Mouse (Mus musculus) CH12.LX (cell line): ENCODE measurements around the gene Rbm4b.

Experiments
- CTCF ChIP-seq, 2 experiments: IDR thresholded peaks in 1 of 2; conservative IDR thresholded peaks in 1 of 2; 2 replicates each; pipeline ENCODE4 v1.5.1; 2011 to 2012; ENCODE audit warnings: low read depth in 2 of 2, low read length in 2 of 2, improper control_type of control experiment in 1 of 2, inconsistent platforms in 1 of 2, mild to moderate bottlenecking in 1 of 2, moderate library complexity in 1 of 2
- EP300 ChIP-seq: IDR thresholded peaks from 2 replicates; pipeline ENCODE4 v1.6.1; 2011; ENCODE audit warnings: low read length, improper control_type of control experiment
- IRF4 ChIP-seq: IDR thresholded peaks from 2 replicates; pipeline ENCODE4 v1.6.1; 2014; ENCODE audit warnings: low read depth, mild to moderate bottlenecking, inconsistent platforms, low read length, improper control_type of control experiment
- MAZ ChIP-seq: IDR thresholded peaks from 2 replicates; pipeline ENCODE4 v1.6.1; 2012; ENCODE audit warnings: low read depth, mild to moderate bottlenecking, inconsistent platforms, low read length, improper control_type of control experiment, moderate library complexity
- POLR2A ChIP-seq: IDR thresholded peaks from 2 replicates; pipeline ENCODE4 v1.6.1; 2011; ENCODE audit warnings: low read depth, mild to moderate bottlenecking, improper control_type of control experiment, low read length
- POLR2AphosphoS2 ChIP-seq: IDR thresholded peaks from 2 replicates; pipeline ENCODE4 v1.6.1; 2011; ENCODE audit warnings: low read depth, low read length, improper control_type of control experiment
- RAD21 ChIP-seq: IDR thresholded peaks from 2 replicates; pipeline ENCODE4 v1.6.1; 2011; ENCODE audit warnings: low read depth, mild to moderate bottlenecking, low read length, improper control_type of control experiment, moderate library complexity
- USF1 ChIP-seq: IDR thresholded peaks from 2 replicates; pipeline ENCODE4 v1.6.1; 2014; ENCODE audit warnings: low read depth, mild to moderate bottlenecking, inconsistent platforms, low read length, improper control_type of control experiment

GRCm38 (mm10) chr19:4793281-4793830 lies 37.1 kb downstream of the Rbm4b start:
- no peak for TF ChIP-seq MAZ
- no peak for TF ChIP-seq IRF4
- no peak for TF ChIP-seq POLR2AphosphoS2
- no peak for TF ChIP-seq USF1
- TF ChIP-seq EP300, result no peak
- TF ChIP-seq CTCF (conservative IDR thresholded peaks at IDR 0.05 in 1 of 2, IDR thresholded peaks at IDR 0.05 in 1 of 2; ENCODE audit: low read depth in 2 of 2, low read length in 2 of 2), result no peak
- no peak for TF ChIP-seq POLR2A
- TF ChIP-seq RAD21, result no peak
